Mouse (Mus musculus): ENCODE results near the gene Pmvk. TPM values are rescaled to one million over a fixed set of nuclear protein-coding genes. Genes with fewer than 3 reads are reported as not detected.

The Pmvk gene
- polyA plus RNA-seq, 1 experiment from 2014 or later: 60.1 TPM

- ATAC-seq (replicated peaks; ENCODE audit: low FRiP score, low TSS enrichment, low read depth) (no peak), DNase-seq (ENCODE audit: low spot score) (no peak)
- H3K4me3 ChIP-seq (ENCODE audit: low read depth, low read length): no peak overlapping the region
- H3K9me3 ChIP-seq (ENCODE audit: control insufficient read depth, low read length): no peaks in the 10 kb centered on the region
- peaks cover 20% of the 10 kb centered on the region for H3K4me1 ChIP-seq (replicated peaks; ENCODE audit: control insufficient read depth, insufficient read depth, low read length)
- H3K36me3 ChIP-seq (ENCODE audit: control insufficient read depth, insufficient read depth, low read length): peaks cover 34% of the 10 kb centered on the region
- H3K27ac ChIP-seq (ENCODE audit: low read depth): no peak overlapping the region
- WGBS: 81% methylated on average over 7 of the region's 7 CpGs
- no peak overlapping the region for H3K9ac ChIP-seq (ENCODE audit: low read length)
- H3K4me2 ChIP-seq (ENCODE audit: low read length): no peak overlapping the region
- H3K27me3 ChIP-seq (replicated peaks; ENCODE audit: control insufficient read depth, insufficient read depth, low read length): no peaks in the 10 kb centered on the region
Measured at GRCm38 (mm10) chr3:89435041-89435440, 19.3 kb upstream of the Pmvk start.

DNA sequence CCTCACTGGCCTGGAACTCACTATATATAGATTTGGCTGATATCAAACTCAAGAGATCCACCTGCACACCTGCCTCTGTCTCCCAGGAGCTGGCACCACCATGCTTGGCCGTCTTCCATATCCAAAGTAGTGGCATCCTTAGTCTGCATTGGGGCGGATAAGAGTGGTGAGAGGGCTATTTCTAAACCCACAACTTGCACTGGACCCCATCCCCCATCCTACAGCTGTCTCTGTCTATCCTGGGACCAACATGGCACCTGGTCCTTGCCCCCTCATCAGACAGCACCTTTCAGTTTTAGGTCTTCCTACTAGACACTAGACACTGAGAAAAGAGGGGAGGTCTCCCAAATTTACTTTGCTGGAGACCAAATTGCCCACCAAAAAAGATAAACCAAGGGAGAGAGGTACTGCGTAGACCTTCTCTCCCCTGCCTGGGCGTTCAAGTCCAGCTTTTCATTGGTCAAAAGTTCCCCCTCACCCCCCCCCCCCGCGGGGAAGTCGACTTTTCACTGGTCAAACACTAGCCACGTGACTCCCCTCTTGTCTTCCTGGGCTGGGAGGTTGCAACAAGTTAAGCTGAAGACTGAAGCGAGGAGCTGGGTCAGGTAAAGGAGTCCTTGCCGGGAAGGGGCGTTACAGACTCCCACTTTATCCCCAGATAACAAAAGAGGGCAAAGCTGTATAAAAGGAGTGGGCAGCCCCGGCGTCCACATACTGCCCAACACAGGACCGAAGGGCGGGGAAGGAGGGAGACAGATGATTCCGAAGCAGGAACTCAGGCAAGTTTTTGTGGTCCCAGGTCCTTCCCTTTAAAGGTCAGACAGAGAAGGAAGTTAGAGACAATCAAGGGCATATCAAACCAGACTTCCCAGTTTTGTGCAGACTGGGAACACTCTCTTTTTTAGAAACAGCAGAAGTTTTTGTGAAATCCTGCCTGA, 17.9 kb upstream of the Pmvk start, which contains the start of gene Pbxip1:
TSS of gene Pbxip1 (plus strand) at position 531 of the 938 bp plus-strand sequence.
- Histone ChIP-seq H3K36me3 (ENCODE audit: control insufficient read depth, insufficient read depth, low read length) (peaks cover 36% of the 10 kb centered on the region), H3K4me3 (ENCODE audit: low read depth, low read length) (peak within 1 kb of the TSS; percentile 50), H3K4me2 (ENCODE audit: low read length) (peak within 1 kb of the TSS; percentile 58), H3K9ac (ENCODE audit: low read length) (peak within 1 kb of the TSS; percentile 56), H3K9me3 (ENCODE audit: control insufficient read depth, low read length) (no peaks in the 10 kb centered on the region), H3K27me3 (replicated peaks; ENCODE audit: control insufficient read depth, insufficient read depth, low read length) (no peaks in the 10 kb centered on the region), H3K27ac (ENCODE audit: low read depth) (peak within 1 kb of the TSS; percentile 58), H3K4me1 (replicated peaks; ENCODE audit: control insufficient read depth, insufficient read depth, low read length) (peaks cover 14% of the 10 kb centered on the region)
- peak; percentile 84 for ATAC-seq (replicated peaks; ENCODE audit: low FRiP score, low TSS enrichment, low read depth)
- peak; percentile 78 for DNase-seq (ENCODE audit: low spot score)
- 5% methylated on average over 16 of the region's 16 CpGs for WGBS

GRCm38 (mm10) chr3:89437269-89437668, 17.1 kb upstream of the Pmvk start:
- peak overlapping the region; percentile 56 for H3K9ac ChIP-seq (ENCODE audit: low read length)
- H3K4me2 ChIP-seq (ENCODE audit: low read length): peak overlapping the region; percentile 58
- peaks cover 34% of the 10 kb centered on the region for H3K36me3 ChIP-seq (ENCODE audit: control insufficient read depth, insufficient read depth, low read length)
- no peaks in the 10 kb centered on the region for H3K9me3 ChIP-seq (ENCODE audit: control insufficient read depth, low read length)
- DNase-seq (ENCODE audit: low spot score) (no peak), ATAC-seq (replicated peaks; ENCODE audit: low FRiP score, low TSS enrichment, low read depth) (no peak)
- H3K4me1 ChIP-seq (replicated peaks; ENCODE audit: control insufficient read depth, insufficient read depth, low read length): peaks cover 10% of the 10 kb centered on the region
- no peaks in the 10 kb centered on the region for H3K27me3 ChIP-seq (replicated peaks; ENCODE audit: control insufficient read depth, insufficient read depth, low read length)
- 36% methylated on average over 5 of the region's 5 CpGs for WGBS
- H3K27ac ChIP-seq (ENCODE audit: low read depth): peak overlapping the region; percentile 58
- peak overlapping the region; percentile 50 for H3K4me3 ChIP-seq (ENCODE audit: low read depth, low read length)

GRCm38 (mm10) chr3:89440691-89441090, 13.7 kb upstream of the Pmvk start:
- 100% methylated on average over 2 of the region's 2 CpGs for WGBS
- no peak for DNase-seq (ENCODE audit: low spot score)

GRCm38 (mm10) chr3:89448720-89449537, 5.4 kb upstream of the Pmvk start:
- DNase-seq (ENCODE audit: low spot score) (no peak), ATAC-seq (replicated peaks; ENCODE audit: low FRiP score, low TSS enrichment, low read depth) (no peak)
- Histone ChIP-seq H3K27me3 (replicated peaks; ENCODE audit: control insufficient read depth, insufficient read depth, low read length) (no peaks in the 10 kb centered on the region), H3K27ac (ENCODE audit: low read depth) (no peak overlapping the region), H3K4me2 (ENCODE audit: low read length) (no peak overlapping the region), H3K9ac (ENCODE audit: low read length) (no peak overlapping the region), H3K4me1 (replicated peaks; ENCODE audit: control insufficient read depth, insufficient read depth, low read length) (0 out of 2 replicates have a peak, but pooled peaks cover 4% of the 10 kb centered on the region), H3K9me3 (ENCODE audit: control insufficient read depth, low read length) (no peaks in the 10 kb centered on the region), H3K36me3 (ENCODE audit: control insufficient read depth, insufficient read depth, low read length) (peaks cover 29% of the 10 kb centered on the region), H3K4me3 (ENCODE audit: low read depth, low read length) (no peak overlapping the region)
- 63% methylated on average over 13 of the region's 13 CpGs for WGBS

More at GRCm38 (mm10) chr3:89440691-89441090, 13.7 kb upstream of the Pmvk start:
- H3K4me1 ChIP-seq (replicated peaks; ENCODE audit: control insufficient read depth, insufficient read depth, low read length): peaks cover 10% of the 10 kb centered on the region
- no peak overlapping the region for H3K27ac ChIP-seq (ENCODE audit: low read depth)
- peaks cover 18% of the 10 kb centered on the region for H3K36me3 ChIP-seq (ENCODE audit: control insufficient read depth, insufficient read depth, low read length)
- no peak overlapping the region for H3K4me2 ChIP-seq (ENCODE audit: low read length)
- H3K9ac ChIP-seq (ENCODE audit: low read length): no peak overlapping the region
- H3K9me3 ChIP-seq (ENCODE audit: control insufficient read depth, low read length): no peaks in the 10 kb centered on the region
- no peaks in the 10 kb centered on the region for H3K27me3 ChIP-seq (replicated peaks; ENCODE audit: control insufficient read depth, insufficient read depth, low read length)
- no peak overlapping the region for H3K4me3 ChIP-seq (ENCODE audit: low read depth, low read length)
- no peak for ATAC-seq (replicated peaks; ENCODE audit: low FRiP score, low TSS enrichment, low read depth)

- Histone ChIP-seq H3K27ac (ENCODE audit: low read depth) (no peak overlapping the region), H3K4me1 (replicated peaks; ENCODE audit: control insufficient read depth, insufficient read depth, low read length) (0 out of 2 replicates have a peak, but pooled peaks cover 4% of the 10 kb centered on the region)
Measured at GRCm38 (mm10) chr3:89449541-89449940, 4.8 kb upstream of the Pmvk start.

GRCm38 (mm10) chr3:89451916-89452315, 2.4 kb upstream of the Pmvk start:
- no peaks in the 10 kb centered on the region for H3K9me3 ChIP-seq (ENCODE audit: control insufficient read depth, low read length)
- WGBS: 96% methylated on average over 1 of the region's 1 CpGs
- H3K27me3 ChIP-seq (replicated peaks; ENCODE audit: control insufficient read depth, insufficient read depth, low read length): no peaks in the 10 kb centered on the region
- H3K4me1 ChIP-seq (replicated peaks; ENCODE audit: control insufficient read depth, insufficient read depth, low read length): 0 out of 2 replicates have a peak, but pooled peaks cover 4% of the 10 kb centered on the region
- ATAC-seq (replicated peaks; ENCODE audit: low FRiP score, low TSS enrichment, low read depth): no peak
- H3K9ac ChIP-seq (ENCODE audit: low read length): no peak overlapping the region
- no peak for DNase-seq (ENCODE audit: low spot score)
- no peak overlapping the region for H3K4me2 ChIP-seq (ENCODE audit: low read length)
- no peak overlapping the region for H3K27ac ChIP-seq (ENCODE audit: low read depth)
- H3K4me3 ChIP-seq (ENCODE audit: low read depth, low read length): no peak overlapping the region
- H3K36me3 ChIP-seq (ENCODE audit: control insufficient read depth, insufficient read depth, low read length): peaks cover 11% of the 10 kb centered on the region; the same call in 1 of the 2 replicates

More at GRCm38 (mm10) chr3:89449541-89449940, 4.8 kb upstream of the Pmvk start:
- no peak overlapping the region for H3K4me2 ChIP-seq (ENCODE audit: low read length)
- H3K27me3 ChIP-seq (replicated peaks; ENCODE audit: control insufficient read depth, insufficient read depth, low read length): no peaks in the 10 kb centered on the region
- DNase-seq (ENCODE audit: low spot score) (peak; percentile 85), ATAC-seq (replicated peaks; ENCODE audit: low FRiP score, low TSS enrichment, low read depth) (0 out of 2 replicates have a peak, but pooled peaks have one; percentile 32)
- H3K4me3 ChIP-seq (ENCODE audit: low read depth, low read length): no peak overlapping the region
- H3K9me3 ChIP-seq (ENCODE audit: control insufficient read depth, low read length): no peaks in the 10 kb centered on the region
- H3K9ac ChIP-seq (ENCODE audit: low read length): no peak overlapping the region
- H3K36me3 ChIP-seq (ENCODE audit: control insufficient read depth, insufficient read depth, low read length): peaks cover 26% of the 10 kb centered on the region
- WGBS: 48% methylated on average over 7 of the region's 7 CpGs

GRCm38 (mm10) chr3:89455786-89456285, 1.5 kb downstream of the Pmvk start:
- H3K4me2 ChIP-seq (ENCODE audit: low read length): no peak overlapping the region
- H3K9ac ChIP-seq (ENCODE audit: low read length): no peak overlapping the region
- no peak for ATAC-seq (replicated peaks; ENCODE audit: low FRiP score, low TSS enrichment, low read depth)
- H3K27ac ChIP-seq (ENCODE audit: low read depth): no peak overlapping the region
- no peaks in the 10 kb centered on the region for H3K36me3 ChIP-seq (ENCODE audit: control insufficient read depth, insufficient read depth, low read length)
- DNase-seq (ENCODE audit: low spot score): no peak
- WGBS: 67% methylated on average over 1 of the region's 1 CpGs
- 0 out of 2 replicates have a peak, but pooled peaks cover 3% of the 10 kb centered on the region for H3K4me1 ChIP-seq (replicated peaks; ENCODE audit: control insufficient read depth, insufficient read depth, low read length)
- no peaks in the 10 kb centered on the region for H3K27me3 ChIP-seq (replicated peaks; ENCODE audit: control insufficient read depth, insufficient read depth, low read length)
- H3K9me3 ChIP-seq (ENCODE audit: control insufficient read depth, low read length): no peaks in the 10 kb centered on the region
- H3K4me3 ChIP-seq (ENCODE audit: low read depth, low read length): no peak overlapping the region

Data from intestine, embryonic 14.5 days (tissue).